Mouse (Mus musculus) lung, embryonic 15.5 days (tissue): Measurements from ENCODE around the gene Mrps22. TPM values are rescaled to one million over a fixed set of nuclear protein-coding genes. Genes with fewer than 3 reads are reported as not detected.

Experiments used
- ATAC-seq: fragments of 200-750 bp; cut with Nextera tagmentation; 2 replicates; pipeline ENCODE4 v1.8.0; 2017; ENCODE audit warnings: moderate number of reproducible peaks, borderline replicate concordance; ENCODE audit not compliant: low FRiP score, low TSS enrichment; ENCODE audit errors: extremely low read depth
- H3K27ac ChIP-seq: fragments of 300-500 bp; sonication (generic); 2 replicates; pipeline ENCODE4 v1.5.1; 2015; ENCODE audit warnings: moderate library complexity, mild to moderate bottlenecking, inconsistent platforms
- H3K27me3 ChIP-seq: fragments of 300-500 bp; sonication (generic); 2 replicates; pipeline ENCODE4 v1.6.1; 2015; ENCODE audit warnings: inconsistent platforms
- H3K36me3 ChIP-seq: fragments of 300-500 bp; sonication (generic); 2 replicates; pipeline ENCODE4 v1.6.1; 2015; ENCODE audit warnings: inconsistent platforms
- H3K4me1 ChIP-seq: fragments of 300-500 bp; sonication (generic); 2 replicates; pipeline ENCODE4 v1.6.1; 2015; ENCODE audit warnings: inconsistent platforms
- H3K4me2 ChIP-seq: fragments of 300-500 bp; sonication (generic); 2 replicates; pipeline ENCODE4 v1.6.1; 2015; ENCODE audit warnings: inconsistent platforms, mild to moderate bottlenecking, moderate library complexity
- H3K4me3 ChIP-seq: fragments of 300-500 bp; sonication (generic); 2 replicates; pipeline ENCODE4 v1.5.1; 2015; ENCODE audit warnings: mild to moderate bottlenecking, inconsistent platforms
- H3K9ac ChIP-seq: fragments of 300-500 bp; sonication (generic); 2 replicates; pipeline ENCODE4 v1.6.1; 2015; ENCODE audit warnings: inconsistent platforms
- H3K9me3 ChIP-seq: fragments of 300-500 bp; sonication (generic); 2 replicates; pipeline ENCODE4 v1.6.1; 2016; ENCODE audit warnings: inconsistent platforms
- WGBS: fragments of 180-500 bp; shearing (Covaris S2); methylation state at CpG from one replicate; pipeline ENCODE4 v1.1.7; 2015; 5-methylcytosine and 5-hydroxymethylcytosine counted together
- polyA plus RNA-seq: library from polyadenylated mRNA; unstranded; fragments of >200 nt; fragmentation: Nextera tagmentation; extraction: Ambion mirVana; gene quantifications from 2 replicates; pipeline ENCODE4 v1.2.1, GENCODE M21; 2015

Mrps22 gene
- 53.0 and 56.4 TPM in 2 replicates for polyA plus RNA-seq

GRCm38 (mm10) chr9:98601156-98601836 is at the start of gene Mrps22:
Gene Mrps22 (minus strand): TSS chr9:98601660.
- Histone ChIP-seq H3K9ac (peak within 1 kb of the TSS; percentile 93), H3K36me3 (peaks cover 17% of the 10 kb centered on the region; the same call in 1 of the 2 replicates), H3K4me3 (peak within 1 kb of the TSS; percentile 91), H3K4me1 (peaks cover 10% of the 10 kb centered on the region), H3K27ac (peak within 1 kb of the TSS; percentile 39; the same call in 1 of the 2 replicates), H3K4me2 (peak within 1 kb of the TSS; percentile 89), H3K9me3 (no peaks in the 10 kb centered on the region), H3K27me3 (no peaks in the 10 kb centered on the region)
- WGBS = under 1% methylated on average over 44 of the region's 44 CpGs
- ATAC-seq = peak; percentile 97

- Histone ChIP-seq H3K9me3 (no peaks in the 10 kb centered on the region), H3K4me3 (no peak overlapping the region), H3K27me3 (no peaks in the 10 kb centered on the region), H3K9ac (no peak overlapping the region), H3K27ac (no peak overlapping the region), H3K36me3 (no peaks in the 10 kb centered on the region), H3K4me1 (peaks cover 12% of the 10 kb centered on the region; the same call in 1 of the 2 replicates), H3K4me2 (no peak overlapping the region)
- no peak for ATAC-seq
- 75% methylated on average over 8 of the region's 8 CpGs for WGBS
Measured at GRCm38 (mm10) chr9:98650547-98650946, 49.1 kb upstream of the Mrps22 start.

DNA sequence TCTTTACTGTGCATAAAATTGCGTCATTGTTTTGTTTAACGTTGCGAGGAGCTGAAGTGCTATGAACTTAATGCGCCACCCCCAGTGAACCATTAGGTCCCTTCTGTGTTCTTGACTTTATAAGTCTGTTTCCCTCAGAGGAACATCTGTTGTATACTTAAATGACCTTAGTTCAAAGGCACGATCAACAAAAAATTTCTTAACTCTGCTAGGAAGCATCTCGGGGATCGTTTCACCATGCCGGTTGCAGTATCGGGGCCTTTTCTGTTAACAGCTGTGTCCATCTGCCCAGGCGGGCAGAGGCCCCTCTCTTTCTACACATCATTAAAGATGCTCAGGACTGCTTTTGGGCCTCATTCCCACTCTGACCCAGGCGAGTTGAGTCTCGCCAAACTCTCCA is 46.0 kb upstream of the Mrps22 start:
- H3K27ac ChIP-seq = no peak overlapping the region
- no peak overlapping the region for H3K9ac ChIP-seq
- H3K9me3 ChIP-seq = no peaks in the 10 kb centered on the region
- H3K36me3 ChIP-seq = no peaks in the 10 kb centered on the region
- WGBS = 46% methylated on average over 12 of the region's 12 CpGs
- H3K27me3 ChIP-seq = no peaks in the 10 kb centered on the region
- ATAC-seq = peak; percentile 83
- no peak overlapping the region for H3K4me2 ChIP-seq
- H3K4me1 ChIP-seq = peaks cover 12% of the 10 kb centered on the region; the same call in 1 of the 2 replicates
- no peak overlapping the region for H3K4me3 ChIP-seq

DNA sequence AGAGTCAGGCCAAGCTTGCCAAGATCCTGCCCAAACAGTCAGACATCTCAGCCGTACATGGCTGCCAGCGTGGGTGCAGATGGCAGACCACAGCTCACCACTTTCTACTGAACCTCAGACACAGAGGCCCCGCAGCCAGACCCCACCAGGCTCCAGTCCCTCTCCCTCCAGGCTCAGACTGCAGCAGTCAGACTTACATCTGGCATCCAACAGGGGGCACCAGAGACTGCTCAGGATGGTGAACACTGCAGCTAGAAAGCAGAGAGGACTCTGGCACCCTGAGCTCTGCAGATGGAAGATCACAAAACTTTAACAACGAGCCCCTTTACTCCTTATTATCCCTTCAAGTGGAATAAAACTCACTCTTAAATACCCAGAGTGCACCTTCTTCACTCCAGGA is 44.3 kb upstream of the Mrps22 start:
- no peak overlapping the region for H3K4me2 ChIP-seq
- no peak overlapping the region for H3K4me3 ChIP-seq
- no peaks in the 10 kb centered on the region for H3K27me3 ChIP-seq
- ATAC-seq = no peak; the same call in 1 of the 2 replicates
- no peak overlapping the region for H3K9ac ChIP-seq
- WGBS = 19% methylated on average over 4 of the region's 4 CpGs
- H3K9me3 ChIP-seq = no peaks in the 10 kb centered on the region
- no peak overlapping the region for H3K27ac ChIP-seq
- no peaks in the 10 kb centered on the region for H3K36me3 ChIP-seq
- peaks cover 12% of the 10 kb centered on the region; the same call in 1 of the 2 replicates for H3K4me1 ChIP-seq

DNA sequence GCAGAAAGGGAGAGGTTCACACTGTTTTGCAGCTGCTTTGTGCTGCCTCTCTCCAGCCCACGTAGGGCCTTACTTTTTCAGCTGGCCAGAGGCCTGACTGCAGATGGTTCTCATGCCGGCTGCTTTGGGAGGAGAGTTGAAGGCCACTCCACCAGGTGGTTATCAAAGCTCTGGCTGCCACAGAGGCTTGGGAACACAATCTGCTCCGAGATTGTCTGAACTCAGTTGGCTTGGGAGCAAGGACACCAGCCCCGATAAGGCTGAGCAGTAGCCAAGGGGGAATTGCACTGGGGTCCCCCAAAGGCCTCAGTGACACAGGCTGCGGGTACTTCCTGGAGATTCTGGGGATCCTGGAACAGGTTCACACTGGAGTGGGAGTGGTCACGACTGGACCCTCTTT is 40.7 kb upstream of the Mrps22 start:
- ATAC-seq = no peak
- 0 out of 2 replicates have a peak, but pooled peaks cover 4% of the 10 kb centered on the region for H3K4me1 ChIP-seq
- H3K9ac ChIP-seq = no peak overlapping the region
- no peak overlapping the region for H3K4me3 ChIP-seq
- no peaks in the 10 kb centered on the region for H3K9me3 ChIP-seq
- WGBS = 70% methylated on average over 6 of the region's 6 CpGs
- H3K27ac ChIP-seq = no peak overlapping the region
- no peaks in the 10 kb centered on the region for H3K36me3 ChIP-seq
- H3K27me3 ChIP-seq = no peaks in the 10 kb centered on the region
- no peak overlapping the region for H3K4me2 ChIP-seq

DNA sequence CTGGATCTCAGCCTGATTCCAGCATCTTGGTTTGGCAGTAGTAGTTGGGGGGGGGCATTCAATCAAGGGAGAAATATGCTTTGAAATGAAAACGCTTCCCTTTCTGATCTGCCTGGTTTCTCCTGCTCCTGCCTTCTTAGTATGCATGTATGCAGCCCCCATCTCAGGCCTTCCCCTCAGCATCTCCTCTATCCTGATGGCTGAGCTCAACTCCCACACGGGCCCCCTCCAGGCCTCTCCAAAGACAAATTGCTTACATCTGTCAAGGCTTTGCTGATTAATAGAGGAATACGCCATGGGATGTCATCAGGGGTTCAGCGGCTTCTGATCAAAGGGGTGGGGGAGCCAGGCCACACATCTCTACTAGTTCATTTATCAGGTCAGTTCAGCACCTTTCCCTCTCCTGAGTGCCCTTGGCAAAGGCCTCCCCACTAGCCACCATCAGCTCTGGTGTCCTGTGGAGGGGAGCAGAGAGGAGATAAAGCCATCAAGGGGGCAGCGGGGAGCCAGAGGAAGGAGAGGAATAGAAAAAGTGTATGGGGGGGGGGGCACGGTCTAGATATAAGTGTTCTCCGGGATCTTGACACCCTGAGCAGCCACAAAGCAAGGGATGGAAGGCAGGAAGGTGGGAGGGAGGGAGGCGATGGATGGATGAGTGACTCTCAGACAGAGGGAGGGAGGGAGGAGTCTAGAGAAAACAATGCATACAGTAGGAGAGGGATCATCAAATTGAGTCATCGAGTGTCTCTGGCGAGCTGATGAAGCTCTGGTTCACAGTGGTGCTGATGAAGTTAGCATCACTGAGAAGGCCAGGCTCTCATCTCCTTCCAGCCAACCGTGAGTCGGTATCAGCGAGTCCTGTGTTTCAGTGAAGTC is 32.1 kb upstream of the Mrps22 start:
- Histone ChIP-seq H3K4me2 (no peak overlapping the region), H3K4me3 (no peak overlapping the region), H3K9me3 (no peaks in the 10 kb centered on the region), H3K36me3 (no peaks in the 10 kb centered on the region), H3K4me1 (no peaks in the 10 kb centered on the region), H3K27ac (no peak overlapping the region), H3K9ac (no peak overlapping the region), H3K27me3 (no peaks in the 10 kb centered on the region)
- ATAC-seq = no peak
- WGBS = 61% methylated on average over 13 of the region's 13 CpGs

GRCm38 (mm10) chr9:98628480-98628879 is 27.0 kb upstream of the Mrps22 start:
- no peak overlapping the region for H3K4me2 ChIP-seq
- no peak for ATAC-seq
- no peaks in the 10 kb centered on the region for H3K4me1 ChIP-seq
- no peaks in the 10 kb centered on the region for H3K36me3 ChIP-seq
- 29% methylated on average over 3 of the region's 3 CpGs for WGBS
- H3K27ac ChIP-seq = no peak overlapping the region
- no peak overlapping the region for H3K9ac ChIP-seq
- no peaks in the 10 kb centered on the region for H3K9me3 ChIP-seq
- H3K4me3 ChIP-seq = no peak overlapping the region
- no peaks in the 10 kb centered on the region for H3K27me3 ChIP-seq

DNA sequence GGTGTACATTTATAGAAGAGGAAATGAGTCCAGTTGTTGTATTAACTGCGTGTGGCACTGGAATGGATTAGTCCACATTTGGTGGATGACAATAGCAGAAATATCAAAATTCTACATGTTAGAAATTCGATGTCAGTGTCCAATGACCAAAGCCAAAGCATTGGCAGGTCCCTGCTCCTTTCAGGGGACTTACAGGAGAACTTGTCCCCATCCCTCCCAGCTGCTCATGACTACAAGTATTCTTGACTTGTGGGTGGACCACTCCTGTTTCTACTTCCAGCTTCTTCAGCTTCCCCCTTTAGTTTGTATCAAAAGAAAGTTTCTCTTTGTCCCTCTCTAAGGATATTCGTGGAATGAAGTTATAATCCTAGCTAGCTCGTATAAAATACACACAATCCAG is 3.4 kb upstream of the Mrps22 start:
- no peak overlapping the region for H3K9ac ChIP-seq
- no peak for ATAC-seq
- peaks cover 10% of the 10 kb centered on the region for H3K4me1 ChIP-seq
- no peak overlapping the region for H3K27ac ChIP-seq
- no peaks in the 10 kb centered on the region for H3K36me3 ChIP-seq
- H3K4me3 ChIP-seq = no peak overlapping the region
- no peak overlapping the region for H3K4me2 ChIP-seq
- no peaks in the 10 kb centered on the region for H3K9me3 ChIP-seq
- no peaks in the 10 kb centered on the region for H3K27me3 ChIP-seq
- 62% methylated on average over 4 of the region's 4 CpGs for WGBS

DNA sequence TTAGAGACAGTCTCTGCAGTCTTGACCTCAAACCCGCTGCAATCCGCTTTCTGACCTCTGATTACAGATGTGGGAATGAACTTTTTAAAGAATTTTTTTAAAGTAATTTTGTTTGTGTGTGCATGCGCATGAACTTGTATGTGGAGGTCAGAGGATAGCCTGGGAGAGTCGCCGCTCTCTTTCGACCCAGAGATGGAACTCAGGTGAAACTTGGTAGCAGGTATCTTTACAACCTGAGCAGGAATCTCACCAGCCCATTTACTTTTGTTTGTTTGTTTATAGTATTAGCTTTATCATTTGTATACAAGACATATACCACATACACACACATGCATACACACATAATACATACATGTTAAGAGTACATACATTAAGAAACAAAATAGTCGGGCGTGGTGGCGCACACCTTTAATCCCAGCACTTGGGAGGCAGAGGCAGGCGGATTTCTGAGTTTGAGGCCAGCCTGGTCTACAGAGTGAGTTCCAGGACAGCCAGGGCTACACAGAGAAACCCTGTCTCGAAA is 438 bp upstream of the Mrps22 start:
- peaks cover 10% of the 10 kb centered on the region for H3K4me1 ChIP-seq
- ATAC-seq = peak; percentile 16; the same call in 1 of the 2 replicates
- H3K4me3 ChIP-seq = peak overlapping the region; percentile 91
- H3K4me2 ChIP-seq = peak overlapping the region; percentile 89
- WGBS = 52% methylated on average over 11 of the region's 11 CpGs
- no peaks in the 10 kb centered on the region for H3K9me3 ChIP-seq
- peak overlapping the region; percentile 93; the same call in 1 of the 2 replicates for H3K9ac ChIP-seq
- H3K36me3 ChIP-seq = 0 out of 2 replicates have a peak, but pooled peaks cover 12% of the 10 kb centered on the region
- no peaks in the 10 kb centered on the region for H3K27me3 ChIP-seq
- no peak overlapping the region for H3K27ac ChIP-seq

DNA sequence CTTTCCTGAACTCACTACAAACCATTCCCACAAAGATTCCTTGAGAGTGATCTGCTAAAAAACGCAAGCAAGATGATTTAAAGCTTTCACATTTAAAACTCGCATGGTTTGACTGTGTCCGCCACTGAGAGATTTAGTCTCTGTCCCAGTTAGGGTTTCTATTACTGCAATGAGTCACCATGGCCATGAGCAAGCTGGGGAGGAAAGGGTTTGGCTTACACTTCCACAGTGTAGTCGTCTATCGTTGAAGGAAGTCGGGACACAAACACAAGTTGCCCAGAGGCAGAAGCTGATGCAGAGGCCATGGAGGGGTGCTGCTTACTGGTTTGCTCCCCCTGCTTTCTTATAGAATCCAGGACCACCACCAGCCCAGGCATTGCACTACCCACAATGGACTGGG is 1.4 kb downstream of the Mrps22 start:
- ATAC-seq = no peak
- H3K4me1 ChIP-seq = peaks cover 10% of the 10 kb centered on the region
- no peak overlapping the region for H3K9ac ChIP-seq
- H3K9me3 ChIP-seq = no peaks in the 10 kb centered on the region
- no peaks in the 10 kb centered on the region for H3K27me3 ChIP-seq
- no peak overlapping the region for H3K4me3 ChIP-seq
- no peak overlapping the region for H3K27ac ChIP-seq
- peak overlapping the region; percentile 89 for H3K4me2 ChIP-seq
- peaks cover 22% of the 10 kb centered on the region; the same call in 1 of the 2 replicates for H3K36me3 ChIP-seq
- WGBS = 85% methylated on average over 6 of the region's 6 CpGs

DNA sequence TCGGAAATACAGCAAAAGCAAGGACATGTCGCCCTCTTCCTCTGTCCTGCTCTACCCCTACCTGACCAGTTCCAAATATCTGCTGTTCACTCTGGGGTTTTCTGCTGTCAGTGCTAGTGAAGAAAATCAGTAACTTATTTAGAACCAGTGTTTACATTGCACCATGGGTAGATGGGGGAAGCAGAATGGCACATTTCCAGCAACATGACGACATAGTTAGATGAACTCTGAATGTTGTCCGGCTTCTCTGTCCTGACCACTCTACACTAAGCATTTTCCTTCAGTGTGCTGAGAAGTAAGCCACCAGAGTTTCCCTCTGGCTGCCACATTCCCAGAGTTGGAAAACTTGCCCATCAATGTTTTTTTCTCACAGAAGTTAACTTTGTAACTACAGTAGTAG is 17.6 kb downstream of the Mrps22 start:
- H3K4me3 ChIP-seq = no peak overlapping the region
- H3K9me3 ChIP-seq = no peaks in the 10 kb centered on the region
- no peaks in the 10 kb centered on the region for H3K4me1 ChIP-seq
- ATAC-seq = no peak
- H3K27me3 ChIP-seq = no peaks in the 10 kb centered on the region
- peaks cover 87% of the 10 kb centered on the region for H3K36me3 ChIP-seq
- H3K27ac ChIP-seq = no peak overlapping the region
- no peak overlapping the region for H3K9ac ChIP-seq
- WGBS = 78% methylated on average over 4 of the region's 4 CpGs
- no peak overlapping the region for H3K4me2 ChIP-seq
